Mouse (Mus musculus) heart, embryonic 11.5 days (tissue): Measurements from ENCODE around the gene Adamts17. TPM values are rescaled to one million over a fixed set of nuclear protein-coding genes. Genes with fewer than 3 reads are reported as not detected.

Source experiments
- ATAC-seq: fragments of 200-750 bp; cut with Nextera tagmentation; replicated peaks from 2 replicates; pipeline ENCODE4 v1.8.0; 2017; ENCODE audit warnings: moderate library complexity; ENCODE audit not compliant: insufficient number of reproducible peaks, low FRiP score, low TSS enrichment
- H3K27ac ChIP-seq: fragments of 300-500 bp; sonication (generic); 2 replicates; pipeline ENCODE4 v1.5.1; 2014; ENCODE audit warnings: mild to moderate bottlenecking, low read depth, low read length
- H3K27me3 ChIP-seq: fragments of 300-500 bp; sonication (generic); 2 replicates; pipeline ENCODE4 v1.6.1; 2014; ENCODE audit warnings: mild to moderate bottlenecking, low read length, mixed read lengths; ENCODE audit not compliant: control insufficient read depth, insufficient read depth
- H3K36me3 ChIP-seq: fragments of 300-500 bp; sonication (generic); 2 replicates; pipeline ENCODE4 v1.6.1; 2014; ENCODE audit warnings: mild to moderate bottlenecking, low read length, moderate library complexity, mixed read lengths; ENCODE audit not compliant: control insufficient read depth, insufficient read depth
- H3K4me1 ChIP-seq: fragments of 300-500 bp; sonication (generic); 2 replicates; pipeline ENCODE4 v1.6.1; 2014; ENCODE audit warnings: low read length; ENCODE audit not compliant: control insufficient read depth, insufficient read depth
- H3K4me2 ChIP-seq: fragments of 300-500 bp; sonication (generic); 2 replicates; pipeline ENCODE4 v1.6.1; 2014; ENCODE audit warnings: mild to moderate bottlenecking, moderate library complexity
- H3K4me3 ChIP-seq: fragments of 300-500 bp; sonication (generic); 2 replicates; pipeline ENCODE4 v1.5.1; 2014; ENCODE audit warnings: low read depth, low read length
- H3K9ac ChIP-seq: fragments of 300-500 bp; sonication (generic); 2 replicates; pipeline ENCODE4 v1.6.1; 2014; ENCODE audit warnings: mild to moderate bottlenecking, low read depth, low read length, moderate library complexity
- H3K9me3 ChIP-seq: fragments of 300-500 bp; sonication (generic); replicated peaks from 2 replicates; pipeline ENCODE4 v1.6.1; 2016; ENCODE audit warnings: low read length; ENCODE audit not compliant: control insufficient read depth
- WGBS: fragments of 180-500 bp; shearing (Covaris S2); extraction: QIAGEN DNeasy Blood & Tissue Kit; methylation state at CpG from one replicate; pipeline ENCODE4 v1.1.7; 2014; ENCODE audit not compliant: insufficient replicate concordance; 5-methylcytosine and 5-hydroxymethylcytosine counted together
- polyA plus RNA-seq: library from polyadenylated mRNA; unstranded; fragments of >200 nt; fragmentation: Nextera tagmentation; extraction: Ambion mirVana; gene quantifications from 2 replicates; pipeline ENCODE4 v1.2.1, GENCODE M21; 2014

Gene Adamts17
- polyA plus RNA-seq, 1 experiment from 2014 or later: 2.8 TPM

DNA sequence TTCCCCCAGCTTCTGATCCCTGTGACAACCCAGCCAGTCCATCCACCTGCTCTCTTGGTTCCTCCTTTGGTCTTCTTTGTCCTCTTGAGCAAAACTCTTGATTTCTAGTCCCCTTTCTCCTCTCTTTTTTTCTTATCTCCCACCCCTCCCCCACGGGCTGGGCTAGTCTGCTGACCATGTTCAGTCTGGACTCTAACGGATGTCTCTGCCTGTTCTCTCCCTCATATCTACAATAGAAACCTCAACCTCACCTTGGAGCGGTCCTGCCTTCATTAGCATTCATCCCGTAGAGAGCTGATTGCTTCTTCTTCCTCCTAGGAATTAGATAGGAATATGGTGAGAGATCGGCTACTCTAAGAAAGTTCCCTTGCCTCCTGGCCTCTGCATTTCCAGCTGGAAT lies 8.7 kb upstream of the Adamts17 start:
- 35% methylated on average over 5 of the region's 5 CpGs for WGBS
- no peak overlapping the region for H3K9ac ChIP-seq
- no peak overlapping the region for H3K4me3 ChIP-seq
- no peaks in the 10 kb centered on the region for H3K9me3 ChIP-seq
- H3K27me3 ChIP-seq: no peaks in the 10 kb centered on the region
- ATAC-seq: peak; percentile 61; the same call in 1 of the 2 replicates
- H3K4me2 ChIP-seq: peak overlapping the region; percentile 44
- H3K4me1 ChIP-seq: peaks cover 23% of the 10 kb centered on the region
- 0 out of 2 replicates have a peak overlapping the region, but pooled peaks have one; percentile 30 for H3K27ac ChIP-seq
- H3K36me3 ChIP-seq: no peaks in the 10 kb centered on the region

DNA sequence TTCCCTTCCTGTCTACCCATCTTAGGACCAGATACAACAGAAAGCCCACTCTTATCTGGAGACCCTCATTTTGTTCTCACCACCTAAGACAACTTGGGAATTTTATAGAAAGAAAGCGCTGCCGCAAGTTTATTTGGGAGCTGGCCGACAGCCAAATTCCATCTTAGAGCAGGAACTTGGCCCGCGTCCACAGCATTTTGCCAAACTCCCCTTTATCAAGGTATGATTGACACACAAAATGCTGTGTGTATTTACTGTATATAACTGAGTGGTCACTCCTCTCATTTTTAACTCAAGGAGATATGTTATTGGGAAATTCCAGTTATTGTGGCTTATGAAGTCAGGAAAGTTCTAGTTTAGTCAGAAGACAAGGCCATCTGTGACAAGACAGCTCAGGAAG lies 8.2 kb upstream of the Adamts17 start:
- Histone ChIP-seq H3K4me2 (peak overlapping the region; percentile 44), H3K36me3 (no peaks in the 10 kb centered on the region), H3K9ac (no peak overlapping the region), H3K4me3 (no peak overlapping the region), H3K9me3 (no peaks in the 10 kb centered on the region), H3K27me3 (peaks cover under 1% of the 10 kb centered on the region; the same call in 1 of the 2 replicates), H3K4me1 (peaks cover 23% of the 10 kb centered on the region), H3K27ac (0 out of 2 replicates have a peak overlapping the region, but pooled peaks have one; percentile 30)
- no peak for ATAC-seq
- 31% methylated on average over 5 of the region's 5 CpGs for WGBS

GRCm38 (mm10) chr7:66840008-66840719 lies 629 bp downstream of the Adamts17 start:
- H3K27ac ChIP-seq: no peak overlapping the region
- H3K4me2 ChIP-seq: peak overlapping the region; percentile 100
- under 1% methylated on average over 69 of the region's 76 CpGs for WGBS
- peak; percentile 56; the same call in 1 of the 2 replicates for ATAC-seq
- no peaks in the 10 kb centered on the region for H3K9me3 ChIP-seq
- H3K4me3 ChIP-seq: peak overlapping the region; percentile 66
- H3K9ac ChIP-seq: peak overlapping the region; percentile 64
- H3K36me3 ChIP-seq: no peaks in the 10 kb centered on the region
- H3K27me3 ChIP-seq: peaks cover 17% of the 10 kb centered on the region; the same call in 1 of the 2 replicates
- H3K4me1 ChIP-seq: peaks cover 9% of the 10 kb centered on the region

DNA sequence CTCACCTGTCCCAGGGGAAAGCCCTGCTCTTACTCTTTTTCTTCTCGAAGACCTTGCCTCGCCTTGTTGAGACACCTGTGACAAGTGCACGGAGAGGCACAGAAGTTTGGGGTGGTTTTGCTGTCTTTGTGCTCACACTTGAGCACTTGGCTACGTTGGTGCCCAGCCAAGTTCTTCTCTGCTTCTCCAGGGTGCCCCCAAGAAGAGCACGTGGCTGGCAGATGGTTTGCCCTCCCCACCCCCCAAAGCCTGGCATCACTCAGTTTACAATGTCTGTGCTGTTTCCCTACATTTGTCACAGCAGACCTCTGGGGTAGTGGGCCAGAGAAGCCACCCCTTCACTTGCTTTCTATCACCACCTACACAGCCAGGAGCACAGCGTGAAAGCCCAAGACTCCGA lies 1.6 kb downstream of the Adamts17 start:
- Histone ChIP-seq H3K9ac (no peak overlapping the region), H3K4me2 (peak overlapping the region; percentile 100; the same call in 1 of the 2 replicates), H3K9me3 (no peaks in the 10 kb centered on the region), H3K4me1 (peaks cover 9% of the 10 kb centered on the region), H3K27ac (no peak overlapping the region), H3K36me3 (no peaks in the 10 kb centered on the region), H3K4me3 (peak overlapping the region; percentile 66; the same call in 1 of the 2 replicates), H3K27me3 (peaks cover 17% of the 10 kb centered on the region)
- 80% methylated on average over 7 of the region's 7 CpGs for WGBS
- ATAC-seq: no peak

DNA sequence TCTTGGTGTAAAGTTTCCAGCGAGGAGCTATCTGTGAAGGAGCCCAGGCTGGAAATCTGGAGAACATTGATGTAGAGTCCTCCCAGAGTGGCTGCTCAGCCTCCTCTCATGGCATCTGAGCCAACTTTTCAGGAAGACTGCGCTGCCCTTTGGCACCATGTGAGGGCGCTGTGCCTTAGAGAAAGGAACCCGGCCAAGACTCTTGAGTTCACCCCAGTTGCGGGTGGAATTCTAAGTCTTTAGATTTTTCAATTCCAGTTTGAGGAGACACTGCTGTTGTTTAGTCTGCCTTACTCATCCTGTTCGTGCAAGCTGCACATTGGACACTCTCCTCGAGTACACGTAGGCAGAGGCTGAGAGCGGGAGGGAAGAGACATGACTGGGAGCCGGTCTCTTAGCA lies 2.5 kb downstream of the Adamts17 start:
- ATAC-seq: no peak
- Histone ChIP-seq H3K4me1 (peaks cover 9% of the 10 kb centered on the region), H3K9me3 (no peaks in the 10 kb centered on the region), H3K4me3 (no peak overlapping the region), H3K4me2 (no peak overlapping the region), H3K36me3 (no peaks in the 10 kb centered on the region), H3K27ac (no peak overlapping the region), H3K9ac (no peak overlapping the region), H3K27me3 (peaks cover 14% of the 10 kb centered on the region)
- WGBS: 47% methylated on average over 10 of the region's 10 CpGs

- no peak overlapping the region for H3K4me3 ChIP-seq
- 49% methylated on average over 2 of the region's 2 CpGs for WGBS
- ATAC-seq: no peak
These were observed 4.3 kb downstream of the Adamts17 start for GRCm38 (mm10) chr7:66843846-66844245.

GRCm38 (mm10) chr7:66846582-66846981 lies 7.0 kb downstream of the Adamts17 start:
- Histone ChIP-seq H3K9ac (no peak overlapping the region), H3K9me3 (no peaks in the 10 kb centered on the region), H3K4me3 (no peak overlapping the region), H3K27ac (no peak overlapping the region), H3K4me2 (no peak overlapping the region), H3K4me1 (0 out of 2 replicates have a peak, but pooled peaks cover 2% of the 10 kb centered on the region), H3K36me3 (no peaks in the 10 kb centered on the region), H3K27me3 (no peaks in the 10 kb centered on the region; the same call in 1 of the 2 replicates)
- 72% methylated on average over 6 of the region's 6 CpGs for WGBS
- ATAC-seq: no peak

More at GRCm38 (mm10) chr7:66843846-66844245, 4.3 kb downstream of the Adamts17 start:
- no peaks in the 10 kb centered on the region for H3K9me3 ChIP-seq
- H3K9ac ChIP-seq: no peak overlapping the region
- no peak overlapping the region for H3K27ac ChIP-seq
- no peak overlapping the region for H3K4me2 ChIP-seq
- H3K36me3 ChIP-seq: no peaks in the 10 kb centered on the region
- H3K4me1 ChIP-seq: peaks cover 9% of the 10 kb centered on the region
- H3K27me3 ChIP-seq: peaks cover 14% of the 10 kb centered on the region

GRCm38 (mm10) chr7:66847299-66847698 lies 7.8 kb downstream of the Adamts17 start:
- 90% methylated on average over 9 of the region's 9 CpGs for WGBS

More at GRCm38 (mm10) chr7:66847299-66847698, 7.8 kb downstream of the Adamts17 start:
- Histone ChIP-seq H3K27me3 (no peaks in the 10 kb centered on the region; the same call in 1 of the 2 replicates), H3K4me3 (no peak overlapping the region), H3K9me3 (no peaks in the 10 kb centered on the region), H3K9ac (no peak overlapping the region), H3K4me1 (0 out of 2 replicates have a peak, but pooled peaks cover under 1% of the 10 kb centered on the region), H3K36me3 (no peaks in the 10 kb centered on the region), H3K4me2 (no peak overlapping the region), H3K27ac (no peak overlapping the region)
- ATAC-seq: no peak
